Mouse (Mus musculus): ENCODE measurements around the gene Fxyd5. TPM values are rescaled to one million over a fixed set of nuclear protein-coding genes. Genes with fewer than 3 reads are reported as not detected.

Fxyd5 gene
- polyA plus RNA-seq, 1 experiment from 2014 or later, result 24.8 TPM

GRCm38 (mm10) chr7:31050921-31051320 is 8.6 kb upstream of the Fxyd5 start:
- H3K27ac ChIP-seq, result 0 out of 2 replicates have a peak overlapping the region, but pooled peaks have one; percentile 74
- H3K36me3 ChIP-seq (replicated peaks), result no peaks in the 10 kb centered on the region
- H3K27me3 ChIP-seq (replicated peaks), result peaks cover 40% of the 10 kb centered on the region
- H3K4me1 ChIP-seq, result peaks cover 44% of the 10 kb centered on the region
- peak; percentile 50; the same call in 1 of the 2 replicates for ATAC-seq (replicated peaks)
- peak overlapping the region; percentile 66 for H3K4me2 ChIP-seq
- WGBS, result 3% methylated on average over 9 of the region's 9 CpGs
- peak overlapping the region; percentile 51 for H3K9ac ChIP-seq
- H3K4me3 ChIP-seq, result peak overlapping the region; percentile 48
- H3K9me3 ChIP-seq, result no peaks in the 10 kb centered on the region

GRCm38 (mm10) chr7:31050487-31050886 is 8.2 kb upstream of the Fxyd5 start:
- H3K27ac ChIP-seq, result peak overlapping the region; percentile 74
- H3K36me3 ChIP-seq (replicated peaks), result no peaks in the 10 kb centered on the region
- peak overlapping the region; percentile 66 for H3K4me2 ChIP-seq
- H3K4me3 ChIP-seq, result peak overlapping the region; percentile 48
- H3K9ac ChIP-seq, result peak overlapping the region; percentile 51
- under 1% methylated on average over 6 of the region's 6 CpGs for WGBS
- peaks cover 42% of the 10 kb centered on the region for H3K27me3 ChIP-seq (replicated peaks)
- ATAC-seq (replicated peaks), result peak; percentile 5; the same call in 1 of the 2 replicates
- H3K4me1 ChIP-seq, result peaks cover 44% of the 10 kb centered on the region
- no peaks in the 10 kb centered on the region for H3K9me3 ChIP-seq

- WGBS, result 4% methylated on average over 12 of the region's 15 CpGs
- Histone ChIP-seq H3K9me3 (no peaks in the 10 kb centered on the region), H3K9ac (peak overlapping the region; percentile 51), H3K4me1 (peaks cover 41% of the 10 kb centered on the region), H3K4me2 (peak overlapping the region; percentile 66), H3K36me3 (replicated peaks) (no peaks in the 10 kb centered on the region), H3K27me3 (replicated peaks) (peaks cover 48% of the 10 kb centered on the region), H3K27ac (peak overlapping the region; percentile 74), H3K4me3 (peak overlapping the region; percentile 48)
- peak; percentile 59 for ATAC-seq (replicated peaks)
Measured at GRCm38 (mm10) chr7:31049846-31050281, 7.6 kb upstream of the Fxyd5 start.

- H3K4me1 ChIP-seq, result peaks cover 41% of the 10 kb centered on the region
- peak overlapping the region; percentile 48 for H3K4me3 ChIP-seq
- ATAC-seq (replicated peaks), result peak; percentile 13
- peak overlapping the region; percentile 66 for H3K4me2 ChIP-seq
- H3K9ac ChIP-seq, result peak overlapping the region; percentile 51
- H3K36me3 ChIP-seq (replicated peaks), result no peaks in the 10 kb centered on the region
- H3K27ac ChIP-seq, result peak overlapping the region; percentile 74
- peaks cover 46% of the 10 kb centered on the region for H3K27me3 ChIP-seq (replicated peaks)
- no peaks in the 10 kb centered on the region for H3K9me3 ChIP-seq
- 16% methylated on average over 5 of the region's 5 CpGs for WGBS
Measured at GRCm38 (mm10) chr7:31049135-31049845, 7.0 kb upstream of the Fxyd5 start.

GRCm38 (mm10) chr7:31041662-31042315 is 492 bp downstream of the Fxyd5 start:
- Histone ChIP-seq H3K27ac (no peak overlapping the region), H3K4me3 (no peak overlapping the region; the same call in 1 of the 2 replicates), H3K9me3 (no peaks in the 10 kb centered on the region), H3K4me1 (peaks cover 3% of the 10 kb centered on the region; the same call in 1 of the 2 replicates), H3K9ac (no peak overlapping the region), H3K27me3 (replicated peaks) (peaks cover 45% of the 10 kb centered on the region), H3K36me3 (replicated peaks) (no peaks in the 10 kb centered on the region), H3K4me2 (peak overlapping the region; percentile 32; the same call in 1 of the 2 replicates)
- WGBS, result 5% methylated on average over 28 of the region's 28 CpGs
- no peak for ATAC-seq (replicated peaks)

GRCm38 (mm10) chr7:31041023-31041407 is 1.3 kb downstream of the Fxyd5 start:
- Histone ChIP-seq H3K4me3 (no peak overlapping the region), H3K27me3 (replicated peaks) (peaks cover 45% of the 10 kb centered on the region)

GRCm38 (mm10) chr7:31040281-31041022 is 1.8 kb downstream of the Fxyd5 start:
- Histone ChIP-seq H3K4me2 (no peak overlapping the region), H3K9me3 (no peaks in the 10 kb centered on the region), H3K9ac (no peak overlapping the region), H3K4me1 (peaks cover 3% of the 10 kb centered on the region; the same call in 1 of the 2 replicates), H3K27me3 (replicated peaks) (peaks cover 42% of the 10 kb centered on the region), H3K4me3 (no peak overlapping the region), H3K36me3 (replicated peaks) (no peaks in the 10 kb centered on the region), H3K27ac (no peak overlapping the region)
- no peak for ATAC-seq (replicated peaks)
- WGBS, result 78% methylated on average over 12 of the region's 12 CpGs

More at GRCm38 (mm10) chr7:31041023-31041407, 1.3 kb downstream of the Fxyd5 start:
- Histone ChIP-seq H3K27ac (no peak overlapping the region), H3K9me3 (no peaks in the 10 kb centered on the region), H3K4me2 (no peak overlapping the region), H3K9ac (no peak overlapping the region), H3K4me1 (peaks cover 3% of the 10 kb centered on the region; the same call in 1 of the 2 replicates), H3K36me3 (replicated peaks) (no peaks in the 10 kb centered on the region)
- no peak for ATAC-seq (replicated peaks)
- WGBS, result 40% methylated on average over 8 of the region's 8 CpGs

- Histone ChIP-seq H3K27ac (no peak overlapping the region), H3K4me1 (peaks cover 3% of the 10 kb centered on the region; the same call in 1 of the 2 replicates), H3K36me3 (replicated peaks) (no peaks in the 10 kb centered on the region), H3K4me3 (no peak overlapping the region), H3K9ac (no peak overlapping the region), H3K4me2 (no peak overlapping the region), H3K27me3 (replicated peaks) (peaks cover 30% of the 10 kb centered on the region), H3K9me3 (no peaks in the 10 kb centered on the region)
- ATAC-seq (replicated peaks), result no peak
- 83% methylated on average over 4 of the region's 4 CpGs for WGBS
Measured at GRCm38 (mm10) chr7:31039011-31039410, 3.3 kb downstream of the Fxyd5 start.

GRCm38 (mm10) chr7:31037675-31038074 is 4.6 kb downstream of the Fxyd5 start:
- Histone ChIP-seq H3K4me3 (no peak overlapping the region), H3K27ac (no peak overlapping the region), H3K9me3 (no peaks in the 10 kb centered on the region), H3K9ac (no peak overlapping the region), H3K27me3 (replicated peaks) (peaks cover 19% of the 10 kb centered on the region), H3K36me3 (replicated peaks) (no peaks in the 10 kb centered on the region), H3K4me2 (no peak overlapping the region), H3K4me1 (peaks cover 3% of the 10 kb centered on the region; the same call in 1 of the 2 replicates)
- 76% methylated on average over 2 of the region's 2 CpGs for WGBS
- ATAC-seq (replicated peaks), result no peak

GRCm38 (mm10) chr7:31036917-31037316 is 5.4 kb downstream of the Fxyd5 start:
- Histone ChIP-seq H3K4me3 (no peak overlapping the region), H3K4me2 (no peak overlapping the region), H3K27me3 (replicated peaks) (peaks cover 13% of the 10 kb centered on the region), H3K27ac (no peak overlapping the region), H3K9ac (no peak overlapping the region), H3K36me3 (replicated peaks) (no peaks in the 10 kb centered on the region), H3K9me3 (no peaks in the 10 kb centered on the region), H3K4me1 (no peaks in the 10 kb centered on the region)
- WGBS, result 85% methylated on average over 7 of the region's 7 CpGs
- no peak for ATAC-seq (replicated peaks)

GRCm38 (mm10) chr7:31035291-31035690 is 7.0 kb downstream of the Fxyd5 start:
- no peaks in the 10 kb centered on the region for H3K4me1 ChIP-seq
- no peak overlapping the region for H3K4me2 ChIP-seq
- no peaks in the 10 kb centered on the region for H3K9me3 ChIP-seq
- no peak overlapping the region for H3K9ac ChIP-seq
- ATAC-seq (replicated peaks), result no peak
- no peak overlapping the region for H3K4me3 ChIP-seq
- no peaks in the 10 kb centered on the region for H3K36me3 ChIP-seq (replicated peaks)
- 85% methylated on average over 11 of the region's 11 CpGs for WGBS
- H3K27me3 ChIP-seq (replicated peaks), result no peaks in the 10 kb centered on the region
- H3K27ac ChIP-seq, result no peak overlapping the region

GRCm38 (mm10) chr7:31034789-31035188 is 7.5 kb downstream of the Fxyd5 start:
- H3K4me1 ChIP-seq, result no peaks in the 10 kb centered on the region
- no peak overlapping the region for H3K4me2 ChIP-seq
- 57% methylated on average over 11 of the region's 11 CpGs for WGBS
- no peak overlapping the region for H3K4me3 ChIP-seq
- no peaks in the 10 kb centered on the region for H3K27me3 ChIP-seq (replicated peaks)
- no peak overlapping the region for H3K27ac ChIP-seq
- H3K36me3 ChIP-seq (replicated peaks), result no peaks in the 10 kb centered on the region
- no peak for ATAC-seq (replicated peaks)
- H3K9me3 ChIP-seq, result no peaks in the 10 kb centered on the region
- H3K9ac ChIP-seq, result no peak overlapping the region

Data from midbrain, embryonic 15.5 days (tissue).